Mouse (Mus musculus) C2C12 (cell line): ENCODE results near the gene Vps13c.

Experiments
- CEBPB ChIP-seq: IDR thresholded peaks from one replicate; pipeline ENCODE4 v1.6.1; 2011; ENCODE audit warnings: low read depth, mild to moderate bottlenecking, control low read depth, moderate library complexity
- CTCF ChIP-seq: IDR thresholded peaks from one replicate; pipeline ENCODE4 v1.5.1; 2011; ENCODE audit not compliant: control insufficient read depth, insufficient read depth, insufficient read length
- MAX ChIP-seq: IDR thresholded peaks from one replicate; pipeline ENCODE4 v1.6.1; 2011; ENCODE audit warnings: mild to moderate bottlenecking, control low read depth
- MYOD1 ChIP-seq: IDR thresholded peaks from one replicate; pipeline ENCODE4 v1.6.1; 2011; ENCODE audit warnings: low read depth; ENCODE audit not compliant: control insufficient read depth, insufficient read length
- MYOG ChIP-seq: IDR thresholded peaks from one replicate; pipeline ENCODE4 v1.6.1; 2011; ENCODE audit not compliant: control insufficient read depth, insufficient read length; ENCODE audit errors: extremely low read depth
- USF1 ChIP-seq: IDR thresholded peaks from one replicate; pipeline ENCODE4 v1.6.1; 2011; ENCODE audit warnings: low read depth, mild to moderate bottlenecking, control low read depth, moderate library complexity

DNA sequence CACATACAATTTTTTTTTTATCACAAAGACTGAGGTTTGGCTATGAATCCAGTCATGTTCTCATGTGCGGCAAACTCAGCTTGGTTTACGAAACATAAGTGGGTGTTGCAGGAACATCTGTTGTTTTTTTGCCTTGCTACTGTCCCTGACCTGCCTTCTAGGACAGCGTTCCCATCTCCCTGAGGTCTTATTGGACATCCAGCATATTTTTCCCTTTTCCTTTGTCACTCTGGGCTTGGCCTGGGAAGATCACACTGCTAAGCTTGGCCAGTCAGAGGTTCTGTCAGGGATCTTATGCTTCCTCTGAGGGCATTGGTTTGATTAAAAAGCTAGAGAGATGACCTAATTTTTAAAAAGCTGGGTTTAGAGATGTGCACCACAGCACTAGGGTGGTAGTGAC lies 29.1 kb upstream of the Vps13c start:
- no peak for TF ChIP-seq CTCF
- TF ChIP-seq CEBPB, result no peak
- TF ChIP-seq MYOG, result no peak
- TF ChIP-seq USF1, result no peak
- no peak for TF ChIP-seq MYOD1
- TF ChIP-seq MAX, result no peak
